Mouse (Mus musculus) intestine, embryonic 14.5 days (tissue): ENCODE data around the gene Plpp1. TPM values are rescaled to one million over a fixed set of nuclear protein-coding genes. Genes with fewer than 3 reads are reported as not detected.

Experiments used
- ATAC-seq: fragments of 200-750 bp; cut with Nextera tagmentation; replicated peaks from 2 replicates; pipeline ENCODE4 v1.8.0; 2017; ENCODE audit warnings: low read depth, moderate number of reproducible peaks, moderate TSS enrichment, moderate library complexity; ENCODE audit not compliant: low FRiP score, low TSS enrichment
- DNase-seq: peaks from one replicate; pipeline ENCODE4 v3.0.0-alpha.2; 2018; ENCODE audit warnings: low spot score
- H3K27ac ChIP-seq: fragments of 300-500 bp; sonication (generic); 2 replicates; pipeline ENCODE4 v1.5.1; 2014; ENCODE audit warnings: low read depth, mild to moderate bottlenecking, control low read depth
- H3K27me3 ChIP-seq: fragments of 300-500 bp; sonication (generic); replicated peaks from 2 replicates; pipeline ENCODE4 v1.6.1; 2014; ENCODE audit warnings: low read length, control low read depth; ENCODE audit not compliant: control insufficient read depth, insufficient read depth
- H3K36me3 ChIP-seq: fragments of 300-500 bp; sonication (generic); 2 replicates; pipeline ENCODE4 v1.6.1; 2014; ENCODE audit warnings: low read length, control low read depth; ENCODE audit not compliant: control insufficient read depth, insufficient read depth
- H3K4me1 ChIP-seq: fragments of 300-500 bp; sonication (generic); replicated peaks from 2 replicates; pipeline ENCODE4 v1.6.1; 2014; ENCODE audit warnings: low read length, control low read depth, mixed read lengths; ENCODE audit not compliant: control insufficient read depth, insufficient read depth
- H3K4me2 ChIP-seq: fragments of 300-500 bp; sonication (generic); 2 replicates; pipeline ENCODE4 v1.6.1; 2014; ENCODE audit warnings: low read length
- H3K4me3 ChIP-seq: fragments of 300-500 bp; sonication (generic); 2 replicates; pipeline ENCODE4 v1.5.1; 2014; ENCODE audit warnings: low read depth, low read length, control low read depth, mixed read lengths
- H3K9ac ChIP-seq: fragments of 300-500 bp; sonication (generic); 2 replicates; pipeline ENCODE4 v1.6.1; 2014; ENCODE audit warnings: mild to moderate bottlenecking, low read length
- H3K9me3 ChIP-seq: fragments of 300-500 bp; sonication (generic); 2 replicates; pipeline ENCODE4 v1.6.1; 2016; ENCODE audit warnings: low read length, control low read depth; ENCODE audit not compliant: control insufficient read depth
- WGBS: fragments of 180-500 bp; shearing (Covaris S2); extraction: QIAGEN DNeasy Blood & Tissue Kit; methylation state at CpG from one replicate; pipeline ENCODE4 v1.1.7; 2014; 5-methylcytosine and 5-hydroxymethylcytosine counted together
- polyA plus RNA-seq: library from polyadenylated mRNA; unstranded; fragments of >200 nt; fragmentation: Nextera tagmentation; extraction: Ambion mirVana; gene quantifications from 2 replicates; pipeline ENCODE4 v1.2.1, GENCODE M21; 2014

Plpp1 gene
- polyA plus RNA-seq, 1 experiment from 2014 or later, result 77.6 TPM

DNA sequence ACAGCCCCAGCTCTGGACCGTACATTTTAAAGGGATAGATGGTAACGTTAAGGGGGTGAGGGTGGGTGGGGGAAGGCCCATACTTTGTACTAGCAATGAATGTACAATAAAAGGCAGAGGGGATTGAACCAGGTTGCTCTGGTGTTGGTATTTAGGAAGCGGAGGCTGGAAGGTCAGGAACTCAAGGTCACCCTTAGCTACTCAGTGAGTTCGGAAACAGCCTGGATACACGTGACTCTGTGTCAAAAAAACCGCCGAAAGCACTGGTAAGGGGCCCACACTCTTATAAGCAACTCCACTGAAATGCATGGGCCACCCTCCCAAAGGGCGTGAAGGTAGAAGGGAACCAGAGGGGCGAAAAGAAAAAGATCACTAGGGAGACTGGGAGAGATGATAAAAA, 41.2 kb upstream of the Plpp1 start:
- no peak overlapping the region for H3K9ac ChIP-seq
- no peak overlapping the region for H3K4me2 ChIP-seq
- DNase-seq, result no peak
- H3K9me3 ChIP-seq, result no peaks in the 10 kb centered on the region
- WGBS, result 39% methylated on average over 9 of the region's 9 CpGs
- peak overlapping the region; percentile 0; the same call in 1 of the 2 replicates for H3K27ac ChIP-seq
- no peak for ATAC-seq
- H3K36me3 ChIP-seq, result no peaks in the 10 kb centered on the region
- H3K27me3 ChIP-seq, result no peaks in the 10 kb centered on the region
- no peak overlapping the region for H3K4me3 ChIP-seq
- H3K4me1 ChIP-seq, result peaks cover 63% of the 10 kb centered on the region

DNA sequence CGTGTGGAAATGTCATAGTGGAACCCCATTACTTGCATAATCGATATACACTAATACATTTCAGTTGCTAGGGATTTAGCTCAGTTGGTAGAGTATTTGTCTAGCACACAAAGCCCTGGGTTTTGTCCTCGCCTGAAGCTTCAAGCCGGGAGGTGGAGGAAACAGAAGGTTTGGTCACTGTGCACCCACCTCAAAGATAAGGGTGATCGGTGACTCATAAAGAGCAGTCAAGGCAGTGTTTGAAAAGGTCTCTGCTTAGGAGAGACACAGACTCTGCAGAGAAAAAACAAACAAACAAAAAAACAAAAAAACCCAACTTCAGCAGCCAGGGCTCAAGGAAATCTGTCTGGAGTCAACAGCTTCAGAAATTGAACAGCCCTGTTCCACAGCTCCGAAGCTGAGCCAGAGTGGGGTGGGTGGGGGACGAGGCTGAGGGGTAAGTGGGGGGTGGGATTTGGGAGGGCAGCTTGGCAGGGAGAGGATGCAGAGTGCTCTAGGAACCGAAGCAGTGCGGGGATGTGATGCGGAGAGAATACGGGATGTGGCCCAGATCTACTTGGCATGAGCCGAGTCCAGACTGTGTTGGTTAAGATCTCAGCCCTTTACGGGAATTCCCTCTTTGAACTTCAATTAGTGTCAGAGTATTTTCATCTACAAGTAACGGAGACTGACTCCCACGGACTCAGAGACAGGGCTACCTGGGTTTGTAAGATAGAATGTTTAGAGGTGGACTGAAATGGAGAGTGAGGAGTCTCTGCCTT, 40.6 kb upstream of the Plpp1 start:
- no peak overlapping the region for H3K9ac ChIP-seq
- WGBS, result 56% methylated on average over 15 of the region's 15 CpGs
- H3K36me3 ChIP-seq, result no peaks in the 10 kb centered on the region
- H3K27me3 ChIP-seq, result no peaks in the 10 kb centered on the region
- H3K4me1 ChIP-seq, result peaks cover 57% of the 10 kb centered on the region
- no peak overlapping the region for H3K4me3 ChIP-seq
- ATAC-seq, result no peak
- peak overlapping the region; percentile 0; the same call in 1 of the 2 replicates for H3K27ac ChIP-seq
- DNase-seq, result no peak
- H3K9me3 ChIP-seq, result no peaks in the 10 kb centered on the region
- no peak overlapping the region for H3K4me2 ChIP-seq

DNA sequence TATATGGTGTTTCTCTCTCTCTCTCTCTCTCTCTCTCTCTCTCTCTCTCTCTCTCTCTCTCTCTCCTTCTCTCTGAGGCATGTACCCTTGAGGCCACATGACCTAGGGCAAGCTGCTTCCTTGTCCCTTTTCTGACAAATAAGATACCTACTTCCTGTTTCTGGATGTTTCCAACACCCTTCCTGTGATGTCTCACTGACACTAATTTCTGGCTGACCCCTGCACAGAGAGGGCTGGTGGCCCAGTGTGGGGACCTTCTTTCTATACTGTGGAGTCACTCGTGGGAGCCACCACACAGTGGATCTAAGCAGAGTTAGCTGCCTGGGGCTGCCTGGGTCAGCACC, 40.1 kb upstream of the Plpp1 start:
- ATAC-seq, result no peak
- H3K27ac ChIP-seq, result peak overlapping the region; percentile 0; the same call in 1 of the 2 replicates
- WGBS, result 36% methylated on average over 1 of the region's 1 CpGs

GRCm38 (mm10) chr13:112761787-112762186, 38.8 kb upstream of the Plpp1 start:
- ATAC-seq, result no peak
- peak overlapping the region; percentile 70 for H3K27ac ChIP-seq
- H3K4me1 ChIP-seq, result peaks cover 50% of the 10 kb centered on the region
- no peaks in the 10 kb centered on the region; the same call in 1 of the 2 replicates for H3K9me3 ChIP-seq
- WGBS, result 26% methylated on average over 1 of the region's 1 CpGs
- no peak overlapping the region for H3K4me2 ChIP-seq
- no peaks in the 10 kb centered on the region for H3K36me3 ChIP-seq
- H3K9ac ChIP-seq, result no peak overlapping the region
- no peaks in the 10 kb centered on the region for H3K27me3 ChIP-seq
- H3K4me3 ChIP-seq, result no peak overlapping the region
- DNase-seq, result no peak

More for the DNA sequence above, 40.1 kb upstream of the Plpp1 start:
- no peak overlapping the region for H3K9ac ChIP-seq
- no peaks in the 10 kb centered on the region for H3K36me3 ChIP-seq
- H3K9me3 ChIP-seq, result no peaks in the 10 kb centered on the region
- H3K27me3 ChIP-seq, result no peaks in the 10 kb centered on the region
- DNase-seq, result no peak
- no peak overlapping the region for H3K4me2 ChIP-seq
- H3K4me1 ChIP-seq, result peaks cover 53% of the 10 kb centered on the region
- no peak overlapping the region for H3K4me3 ChIP-seq

DNA sequence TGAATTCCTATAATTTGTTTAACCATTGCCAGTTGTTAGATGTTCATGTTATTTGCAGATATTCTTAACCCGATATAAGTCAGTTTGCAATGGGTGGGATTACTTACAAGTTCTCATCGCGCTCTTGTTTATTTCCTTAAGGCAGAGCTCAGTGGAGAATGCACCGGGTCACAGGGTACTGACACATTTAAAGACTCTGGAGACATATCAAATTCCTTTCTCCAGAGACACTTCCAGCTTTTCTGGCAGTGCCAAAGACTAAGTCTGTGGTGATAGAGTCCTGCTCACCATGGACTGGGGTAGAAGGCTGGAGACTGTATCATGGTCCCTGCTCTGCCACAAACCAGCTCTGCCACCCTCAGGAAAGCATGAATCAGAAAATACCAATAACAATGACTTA, 38.0 kb upstream of the Plpp1 start:
- Histone ChIP-seq H3K9me3 (peaks cover 7% of the 10 kb centered on the region), H3K4me3 (no peak overlapping the region), H3K27me3 (no peaks in the 10 kb centered on the region), H3K36me3 (no peaks in the 10 kb centered on the region), H3K4me1 (peaks cover 46% of the 10 kb centered on the region), H3K9ac (no peak overlapping the region), H3K27ac (peak overlapping the region; percentile 40; the same call in 1 of the 2 replicates), H3K4me2 (no peak overlapping the region)
- 33% methylated on average over 4 of the region's 4 CpGs for WGBS
- no peak for DNase-seq
- ATAC-seq, result no peak

GRCm38 (mm10) chr13:112763531-112764091, 37.0 kb upstream of the Plpp1 start:
- H3K9ac ChIP-seq, result no peak overlapping the region
- H3K4me2 ChIP-seq, result no peak overlapping the region
- H3K4me3 ChIP-seq, result no peak overlapping the region
- H3K27me3 ChIP-seq, result no peaks in the 10 kb centered on the region
- WGBS, result 59% methylated on average over 10 of the region's 10 CpGs
- no peaks in the 10 kb centered on the region for H3K36me3 ChIP-seq
- no peak for DNase-seq
- no peak for ATAC-seq
- peaks cover 37% of the 10 kb centered on the region for H3K4me1 ChIP-seq
- H3K27ac ChIP-seq, result no peak overlapping the region
- peaks cover 10% of the 10 kb centered on the region for H3K9me3 ChIP-seq

DNA sequence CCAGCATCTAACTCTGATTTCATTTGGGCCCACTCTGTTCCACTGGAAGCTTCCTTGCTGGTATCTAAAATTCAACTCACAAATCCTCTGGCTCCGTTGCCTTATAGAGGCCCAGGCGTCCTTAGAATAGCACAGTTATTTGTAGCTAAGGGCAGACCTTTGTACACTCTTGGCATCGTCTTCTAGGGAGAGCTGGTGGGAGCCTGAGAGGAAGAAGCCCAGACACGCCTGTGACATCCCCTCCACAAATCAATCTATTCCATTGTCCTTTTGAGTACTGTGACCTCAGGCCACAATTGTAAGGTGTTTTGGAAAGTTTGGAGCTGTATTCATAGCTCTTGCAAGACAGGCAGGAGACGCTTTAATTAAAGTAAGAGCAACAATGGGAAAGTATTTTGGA, 36.0 kb upstream of the Plpp1 start:
- Histone ChIP-seq H3K4me1 (peaks cover 31% of the 10 kb centered on the region), H3K9me3 (peaks cover 10% of the 10 kb centered on the region), H3K4me2 (no peak overlapping the region), H3K27me3 (no peaks in the 10 kb centered on the region), H3K27ac (no peak overlapping the region), H3K4me3 (no peak overlapping the region), H3K36me3 (no peaks in the 10 kb centered on the region), H3K9ac (no peak overlapping the region)
- no peak for ATAC-seq
- 68% methylated on average over 5 of the region's 5 CpGs for WGBS
- no peak for DNase-seq

DNA sequence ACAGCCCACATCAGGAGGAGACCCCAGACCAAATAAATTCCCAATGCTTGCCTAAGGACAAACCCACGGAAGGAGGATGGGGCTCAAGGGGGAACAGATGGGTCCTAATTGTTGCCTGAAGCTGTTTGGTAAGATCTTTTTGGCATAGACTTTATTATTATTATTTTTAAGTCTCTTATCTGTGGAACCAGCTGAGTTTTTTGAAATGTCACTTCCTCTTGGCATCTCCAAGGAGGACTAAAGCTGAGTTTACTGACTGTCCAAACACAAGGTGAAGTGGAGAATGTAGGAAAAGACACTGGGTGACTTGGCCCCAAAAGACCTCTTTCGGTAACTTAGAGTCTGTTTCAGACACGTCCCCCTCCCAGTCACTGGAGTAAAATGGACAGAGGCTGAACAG, 34.9 kb upstream of the Plpp1 start:
- H3K9me3 ChIP-seq, result peaks cover 10% of the 10 kb centered on the region
- H3K36me3 ChIP-seq, result no peaks in the 10 kb centered on the region
- no peak for DNase-seq
- WGBS, result 86% methylated on average over 3 of the region's 3 CpGs
- ATAC-seq, result no peak
- H3K4me2 ChIP-seq, result no peak overlapping the region
- H3K27ac ChIP-seq, result no peak overlapping the region
- no peaks in the 10 kb centered on the region for H3K27me3 ChIP-seq
- H3K4me3 ChIP-seq, result no peak overlapping the region
- H3K9ac ChIP-seq, result no peak overlapping the region
- H3K4me1 ChIP-seq, result peaks cover 23% of the 10 kb centered on the region
